Mouse (Mus musculus) hindbrain, embryonic 12.5 days (tissue): ENCODE measurements around the gene Rab4a. TPM values are rescaled to one million over a fixed set of nuclear protein-coding genes. Genes with fewer than 3 reads are reported as not detected.

Experiments used
- ATAC-seq: fragments of 200-750 bp; cut with Nextera tagmentation; 2 replicates; pipeline ENCODE4 v1.8.0; 2017; ENCODE audit warnings: moderate TSS enrichment; ENCODE audit not compliant: low FRiP score
- H3K27ac ChIP-seq: fragments of 300-500 bp; sonication (generic); 2 replicates; pipeline ENCODE4 v1.5.1; 2016; ENCODE audit warnings: mild to moderate bottlenecking
- H3K27me3 ChIP-seq: fragments of 300-500 bp; sonication (generic); 2 replicates; pipeline ENCODE4 v1.6.1; 2016; ENCODE audit warnings: mild to moderate bottlenecking
- H3K36me3 ChIP-seq: fragments of 300-500 bp; sonication (generic); 2 replicates; pipeline ENCODE4 v1.6.1; 2016; ENCODE audit warnings: mild to moderate bottlenecking
- H3K4me1 ChIP-seq: fragments of 300-500 bp; sonication (generic); 2 replicates; pipeline ENCODE4 v1.6.1; 2016
- H3K4me2 ChIP-seq: fragments of 300-500 bp; sonication (generic); replicated peaks from 2 replicates; pipeline ENCODE4 v1.6.1; 2016; ENCODE audit warnings: mild to moderate bottlenecking
- H3K4me3 ChIP-seq: fragments of 300-500 bp; sonication (generic); 2 replicates; pipeline ENCODE4 v1.5.1; 2016; ENCODE audit warnings: mild to moderate bottlenecking
- H3K9ac ChIP-seq: fragments of 300-500 bp; sonication (generic); 2 replicates; pipeline ENCODE4 v1.6.1; 2016; ENCODE audit warnings: mild to moderate bottlenecking, moderate library complexity
- H3K9me3 ChIP-seq: fragments of 300-500 bp; sonication (generic); replicated peaks from 2 replicates; pipeline ENCODE4 v1.6.1; 2016; ENCODE audit warnings: mild to moderate bottlenecking
- WGBS: fragments of 180-500 bp; shearing (Covaris S2); methylation state at CpG from one replicate; pipeline ENCODE4 v1.1.7; 2016; 5-methylcytosine and 5-hydroxymethylcytosine counted together
- polyA plus RNA-seq: library from polyadenylated mRNA; unstranded; fragments of >200 nt; fragmentation: Nextera tagmentation; extraction: Ambion mirVana; gene quantifications from 2 replicates; pipeline ENCODE4 v1.2.1, GENCODE M21; 2016

Gene Rab4a
- polyA plus RNA-seq = 61.0 and 61.2 TPM in 2 replicates

DNA sequence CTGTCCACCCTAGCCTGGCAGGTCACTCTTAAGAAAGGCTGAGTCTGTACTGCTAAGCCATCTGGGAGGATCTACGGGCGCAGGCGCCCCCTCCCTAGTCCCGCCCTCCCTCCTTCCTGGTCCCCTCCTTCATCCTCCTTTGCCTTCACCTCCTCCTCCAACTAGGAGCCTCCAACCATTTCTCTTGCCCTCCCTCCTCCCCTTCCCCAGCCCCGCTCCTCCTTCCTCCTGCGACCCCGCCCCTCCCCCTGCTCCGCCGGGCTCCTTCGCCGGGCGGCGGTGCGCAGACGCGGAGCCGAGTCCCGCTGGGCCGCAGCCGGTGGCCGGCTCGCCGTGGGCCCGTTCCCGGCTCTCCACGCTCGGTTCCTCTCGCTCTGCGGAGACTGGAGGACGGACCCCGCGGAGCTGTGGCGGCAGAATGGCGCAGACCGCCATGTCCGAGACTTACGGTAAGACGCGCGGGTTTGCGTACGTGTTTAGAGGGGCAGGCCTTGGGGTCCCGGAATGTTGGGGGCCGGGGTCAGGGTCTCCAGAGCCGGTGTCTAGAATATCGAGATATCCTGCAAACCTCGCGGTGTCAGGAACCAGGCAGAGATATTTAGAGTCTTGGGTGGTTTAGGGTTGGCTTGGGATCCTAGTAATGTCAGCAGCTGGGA lies at the start of gene Rab4a:
Rab4a (plus strand) TSS at position 268 of the 656 bp plus-strand sequence.
- under 1% methylated on average over 45 of the region's 48 CpGs for WGBS
- peak within 1 kb of the TSS; percentile 85 for H3K27ac ChIP-seq
- H3K4me3 ChIP-seq = peak within 1 kb of the TSS; percentile 74
- H3K36me3 ChIP-seq = no peaks in the 10 kb centered on the region
- H3K9ac ChIP-seq = peak within 1 kb of the TSS; percentile 86
- no peaks in the 10 kb centered on the region for H3K9me3 ChIP-seq
- no peaks in the 10 kb centered on the region for H3K27me3 ChIP-seq
- ATAC-seq = peak; percentile 90
- peaks cover 25% of the 10 kb centered on the region for H3K4me1 ChIP-seq
- peak within 1 kb of the TSS; percentile 80 for H3K4me2 ChIP-seq

DNA sequence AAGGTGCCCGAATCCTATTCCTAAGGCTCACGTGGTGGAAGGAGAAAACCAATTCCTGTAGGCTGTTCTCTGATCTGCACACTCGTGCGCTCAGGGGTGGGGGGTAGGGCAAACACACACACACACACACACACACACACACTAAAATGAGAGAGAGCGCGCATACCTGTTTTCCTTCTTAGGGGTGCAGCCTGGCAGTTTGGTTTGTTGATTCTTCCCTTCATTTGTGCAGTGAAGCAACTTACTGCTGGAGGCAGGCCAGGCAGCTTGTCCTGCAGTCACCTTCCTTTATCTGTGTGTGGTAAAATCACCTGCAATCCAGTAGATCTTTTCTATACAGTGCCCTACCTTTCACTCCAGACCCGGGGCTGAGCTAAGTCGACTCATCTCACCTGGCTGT lies 48.9 kb upstream of the Rab4a start:
- no peak for ATAC-seq
- H3K9ac ChIP-seq = no peak overlapping the region
- no peaks in the 10 kb centered on the region for H3K36me3 ChIP-seq
- H3K4me3 ChIP-seq = no peak overlapping the region
- H3K4me2 ChIP-seq = no peak overlapping the region
- no peaks in the 10 kb centered on the region for H3K9me3 ChIP-seq
- H3K27ac ChIP-seq = no peak overlapping the region
- H3K4me1 ChIP-seq = peaks cover 46% of the 10 kb centered on the region
- H3K27me3 ChIP-seq = no peaks in the 10 kb centered on the region
- WGBS = 76% methylated on average over 8 of the region's 8 CpGs

DNA sequence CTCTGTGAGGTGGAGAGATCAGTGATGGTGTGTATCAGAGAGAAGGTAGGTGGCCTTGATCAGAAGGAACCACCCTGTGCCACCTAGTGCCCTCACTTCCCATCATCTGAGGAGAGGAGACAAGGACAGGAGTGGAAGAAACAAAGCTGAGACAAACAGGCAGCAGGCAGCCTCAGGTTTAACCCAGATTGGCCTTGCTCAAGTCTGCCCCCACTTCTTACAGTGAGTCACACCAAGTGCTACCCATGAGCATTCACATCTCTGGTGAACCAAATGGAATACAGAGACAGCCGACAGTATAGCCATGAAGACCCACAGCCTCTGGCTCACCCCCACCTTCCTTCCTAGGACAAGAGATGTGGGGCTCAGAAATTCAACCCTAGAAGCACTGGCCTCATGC lies 46.9 kb upstream of the Rab4a start:
- H3K36me3 ChIP-seq = no peaks in the 10 kb centered on the region
- H3K9me3 ChIP-seq = no peaks in the 10 kb centered on the region
- WGBS = 100% methylated on average over 1 of the region's 1 CpGs
- H3K4me1 ChIP-seq = peaks cover 32% of the 10 kb centered on the region
- H3K27me3 ChIP-seq = no peaks in the 10 kb centered on the region
- no peak for ATAC-seq
- H3K27ac ChIP-seq = no peak overlapping the region
- H3K4me3 ChIP-seq = no peak overlapping the region
- H3K4me2 ChIP-seq = no peak overlapping the region
- H3K9ac ChIP-seq = no peak overlapping the region

DNA sequence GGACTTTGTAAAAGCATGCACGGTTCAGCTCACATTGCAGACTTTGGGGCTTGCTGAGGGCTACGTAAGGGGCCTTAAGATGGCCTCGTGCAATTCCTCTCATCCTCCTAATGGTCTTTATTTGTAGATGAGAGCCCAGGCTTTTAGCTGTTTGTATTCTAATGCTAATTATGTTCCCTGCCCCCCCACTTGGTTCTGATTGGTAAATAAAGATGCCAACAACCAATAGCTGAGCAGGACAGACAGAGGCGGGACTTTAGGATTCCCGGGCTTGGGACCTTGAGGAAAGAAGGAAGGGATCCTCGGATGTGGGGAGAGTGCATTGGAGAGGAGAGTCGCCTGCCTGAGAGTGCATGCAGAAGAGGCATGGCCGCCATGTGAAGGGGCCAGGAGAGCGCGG lies 45.9 kb upstream of the Rab4a start:
- Histone ChIP-seq H3K9ac (0 out of 2 replicates have a peak overlapping the region, but pooled peaks have one; percentile 13), H3K4me2 (peak overlapping the region; percentile 48), H3K36me3 (no peaks in the 10 kb centered on the region), H3K4me1 (peaks cover 23% of the 10 kb centered on the region), H3K27ac (no peak overlapping the region), H3K9me3 (no peaks in the 10 kb centered on the region), H3K27me3 (no peaks in the 10 kb centered on the region), H3K4me3 (no peak overlapping the region)
- 8% methylated on average over 10 of the region's 10 CpGs for WGBS
- peak; percentile 84 for ATAC-seq

DNA sequence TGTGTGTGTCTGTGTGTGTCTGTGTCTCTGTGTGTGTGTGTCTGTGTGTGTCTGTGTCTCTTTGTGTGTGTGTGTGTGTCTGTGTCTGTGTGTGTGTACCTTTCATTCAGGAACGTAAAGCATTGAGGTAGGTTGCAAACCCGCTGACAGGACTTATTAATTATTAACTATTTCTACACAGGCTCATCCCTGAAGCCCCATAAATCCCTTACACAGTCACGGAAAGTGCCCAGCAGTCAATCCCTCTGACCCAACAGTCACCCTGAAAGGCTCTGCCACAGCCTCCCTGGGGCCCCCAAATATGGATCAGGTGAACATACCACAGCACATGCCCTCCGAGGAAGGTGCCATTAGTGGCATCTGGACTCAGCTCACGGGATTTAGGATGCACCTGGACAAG lies 45.2 kb upstream of the Rab4a start:
- Histone ChIP-seq H3K27me3 (no peaks in the 10 kb centered on the region), H3K27ac (no peak overlapping the region), H3K9me3 (no peaks in the 10 kb centered on the region), H3K36me3 (no peaks in the 10 kb centered on the region), H3K4me2 (peak overlapping the region; percentile 48), H3K9ac (0 out of 2 replicates have a peak overlapping the region, but pooled peaks have one; percentile 13), H3K4me3 (no peak overlapping the region), H3K4me1 (peaks cover 21% of the 10 kb centered on the region)
- no peak for ATAC-seq
- 57% methylated on average over 5 of the region's 5 CpGs for WGBS

DNA sequence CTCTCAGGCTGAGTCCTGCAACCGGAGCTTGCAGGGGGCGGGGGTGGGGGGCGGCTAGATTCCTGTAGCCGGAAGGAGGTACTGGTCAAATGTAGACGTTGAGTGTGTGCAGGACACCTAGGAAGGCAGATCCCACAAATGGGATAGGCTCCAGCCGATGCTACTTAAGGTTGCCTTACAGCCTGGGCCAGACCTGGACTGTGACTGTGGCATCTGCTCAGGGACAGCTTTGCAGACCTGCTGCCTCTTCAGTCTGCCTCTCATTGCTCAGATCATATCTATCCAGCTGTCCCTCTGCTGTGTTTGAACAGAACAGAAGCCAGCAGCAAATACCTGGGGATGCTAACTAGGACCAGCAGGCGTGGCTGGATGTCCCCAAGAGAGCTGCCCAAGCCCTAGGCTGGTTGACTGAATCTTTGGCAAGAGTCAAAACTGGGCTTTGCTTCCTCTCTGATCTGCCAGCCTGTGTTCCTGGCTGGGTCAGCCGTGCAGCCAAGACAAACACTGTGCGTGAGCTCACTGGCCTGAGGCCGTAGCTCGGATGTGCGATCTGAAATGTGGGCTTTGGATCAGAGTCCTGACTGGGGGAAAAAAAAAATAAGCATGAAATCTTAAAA lies 44.4 kb upstream of the Rab4a start:
- Histone ChIP-seq H3K27me3 (no peaks in the 10 kb centered on the region), H3K36me3 (no peaks in the 10 kb centered on the region), H3K4me3 (no peak overlapping the region), H3K4me1 (peaks cover 21% of the 10 kb centered on the region), H3K4me2 (no peak overlapping the region), H3K9ac (no peak overlapping the region), H3K27ac (no peak overlapping the region), H3K9me3 (no peaks in the 10 kb centered on the region)
- no peak for ATAC-seq
- WGBS = 46% methylated on average over 12 of the region's 12 CpGs

DNA sequence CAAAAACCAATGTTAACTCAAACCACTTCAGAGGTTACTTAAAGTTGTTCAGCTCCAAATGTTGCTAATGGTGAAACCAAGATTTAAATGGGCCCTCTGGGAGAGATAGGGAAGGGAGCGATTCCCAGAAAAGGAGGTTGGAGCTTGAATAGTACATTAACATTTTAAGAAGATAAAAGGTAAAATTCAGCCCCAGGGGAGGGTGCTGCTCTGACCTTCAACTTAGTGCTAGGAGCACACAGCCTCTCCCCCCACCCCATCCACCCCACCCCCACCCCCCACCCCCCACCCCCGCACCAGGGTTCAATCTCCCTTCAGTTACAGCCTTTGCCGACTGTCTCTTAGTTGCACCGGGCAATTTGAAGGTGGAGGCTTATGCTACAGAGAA lies 43.9 kb upstream of the Rab4a start:
- no peaks in the 10 kb centered on the region for H3K9me3 ChIP-seq
- 51% methylated on average over 4 of the region's 4 CpGs for WGBS
- ATAC-seq = no peak

DNA sequence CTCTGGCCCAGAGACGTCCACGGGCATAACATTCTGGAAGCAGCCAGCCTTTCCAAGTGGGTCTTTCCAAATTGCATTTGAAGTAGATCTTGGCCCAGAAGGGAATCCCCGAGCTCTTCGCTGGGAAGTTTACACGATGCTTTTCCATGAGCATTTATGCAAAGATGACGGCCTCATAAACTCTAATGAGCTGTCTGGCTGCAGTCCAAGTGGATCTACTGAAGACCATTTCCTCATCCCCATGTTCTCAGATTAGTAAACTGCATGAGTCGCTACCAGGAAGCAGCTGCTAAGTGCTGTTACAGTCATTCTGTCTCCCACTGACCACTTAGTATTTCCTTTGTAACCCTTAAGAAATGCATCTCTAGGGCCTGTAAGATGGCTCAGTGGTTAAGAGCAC lies 42.4 kb upstream of the Rab4a start:
- peaks cover 21% of the 10 kb centered on the region for H3K4me1 ChIP-seq
- H3K9ac ChIP-seq = no peak overlapping the region
- no peaks in the 10 kb centered on the region for H3K27me3 ChIP-seq
- WGBS = 80% methylated on average over 7 of the region's 7 CpGs
- no peaks in the 10 kb centered on the region for H3K36me3 ChIP-seq
- H3K9me3 ChIP-seq = no peaks in the 10 kb centered on the region
- ATAC-seq = no peak
- no peak overlapping the region for H3K4me3 ChIP-seq
- no peak overlapping the region for H3K27ac ChIP-seq
- H3K4me2 ChIP-seq = no peak overlapping the region

More for the DNA sequence above, 43.9 kb upstream of the Rab4a start:
- Histone ChIP-seq H3K27me3 (no peaks in the 10 kb centered on the region), H3K36me3 (no peaks in the 10 kb centered on the region), H3K4me1 (peaks cover 21% of the 10 kb centered on the region), H3K4me2 (no peak overlapping the region), H3K9ac (no peak overlapping the region), H3K4me3 (no peak overlapping the region), H3K27ac (no peak overlapping the region)

DNA sequence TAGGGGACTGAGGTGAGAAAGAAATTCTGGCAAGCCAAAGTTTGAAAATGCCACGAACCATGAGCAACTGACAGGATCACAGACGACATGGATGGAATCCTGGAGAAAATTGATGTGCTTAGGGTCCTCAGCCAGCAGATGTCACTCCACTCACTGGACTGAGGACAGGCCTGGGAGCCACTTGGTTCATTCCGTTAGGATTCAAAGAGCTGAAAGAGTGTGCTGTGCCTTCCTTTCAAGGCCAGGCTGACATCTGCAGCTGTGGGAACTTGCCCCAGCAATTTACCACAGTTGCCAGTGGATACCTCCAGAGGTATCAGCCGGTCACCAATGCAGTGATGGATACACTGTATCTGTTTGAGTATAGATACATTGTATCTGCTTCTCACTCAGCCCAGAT lies 41.1 kb upstream of the Rab4a start:
- Histone ChIP-seq H3K4me1 (peaks cover 19% of the 10 kb centered on the region), H3K36me3 (no peaks in the 10 kb centered on the region), H3K4me2 (no peak overlapping the region), H3K4me3 (no peak overlapping the region), H3K27me3 (no peaks in the 10 kb centered on the region), H3K27ac (no peak overlapping the region), H3K9ac (no peak overlapping the region), H3K9me3 (no peaks in the 10 kb centered on the region)
- WGBS = 34% methylated on average over 4 of the region's 4 CpGs
- ATAC-seq = no peak

DNA sequence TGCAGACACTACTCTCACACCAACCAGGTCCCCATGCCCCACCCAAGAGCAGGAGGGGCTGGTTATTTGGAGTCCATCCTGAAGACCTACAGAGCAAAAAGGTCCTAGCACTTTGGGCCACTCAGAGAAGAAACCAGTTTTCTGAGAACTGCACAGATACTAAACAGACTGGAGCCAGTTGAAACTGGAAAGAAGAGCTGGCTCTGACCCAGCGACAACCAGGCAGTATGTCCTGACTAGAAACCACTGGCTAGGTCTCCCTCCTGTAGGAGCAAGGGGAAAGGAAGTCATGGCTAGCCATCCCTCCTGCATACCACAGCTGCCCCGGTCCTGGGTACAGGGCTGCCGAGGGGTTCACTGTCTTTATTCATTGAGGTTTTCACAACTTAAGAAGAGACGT lies 39.3 kb upstream of the Rab4a start:
- Histone ChIP-seq H3K4me1 (peaks cover 1% of the 10 kb centered on the region), H3K9ac (no peak overlapping the region), H3K27ac (no peak overlapping the region), H3K4me3 (no peak overlapping the region), H3K27me3 (no peaks in the 10 kb centered on the region), H3K4me2 (no peak overlapping the region), H3K36me3 (no peaks in the 10 kb centered on the region), H3K9me3 (no peaks in the 10 kb centered on the region)
- 84% methylated on average over 4 of the region's 4 CpGs for WGBS
- no peak for ATAC-seq

DNA sequence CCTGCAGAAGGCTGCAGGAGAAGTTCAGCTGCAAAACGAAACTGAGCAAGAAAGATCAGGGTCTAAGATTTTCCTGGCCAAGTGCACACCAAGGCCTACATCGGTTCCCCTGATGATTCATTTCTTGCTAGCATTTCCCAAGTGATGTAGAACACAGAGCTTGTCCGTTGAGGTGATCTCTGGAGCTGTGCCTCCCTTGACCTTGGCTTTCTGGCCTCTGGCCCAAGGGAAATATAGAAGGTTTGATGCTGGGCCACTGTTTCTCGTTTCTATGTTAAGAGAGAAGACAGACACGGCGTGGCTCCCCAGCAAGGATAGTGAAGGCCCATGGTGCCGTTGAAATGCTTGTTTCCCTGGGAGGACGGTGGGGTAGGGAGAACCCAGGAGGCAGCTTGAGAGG lies 37.9 kb upstream of the Rab4a start:
- no peaks in the 10 kb centered on the region for H3K4me1 ChIP-seq
- no peaks in the 10 kb centered on the region for H3K9me3 ChIP-seq
- ATAC-seq = no peak
- H3K4me2 ChIP-seq = no peak overlapping the region
- H3K9ac ChIP-seq = no peak overlapping the region
- no peak overlapping the region for H3K27ac ChIP-seq
- H3K4me3 ChIP-seq = no peak overlapping the region
- WGBS = 74% methylated on average over 8 of the region's 8 CpGs
- no peaks in the 10 kb centered on the region for H3K27me3 ChIP-seq
- no peaks in the 10 kb centered on the region for H3K36me3 ChIP-seq

DNA sequence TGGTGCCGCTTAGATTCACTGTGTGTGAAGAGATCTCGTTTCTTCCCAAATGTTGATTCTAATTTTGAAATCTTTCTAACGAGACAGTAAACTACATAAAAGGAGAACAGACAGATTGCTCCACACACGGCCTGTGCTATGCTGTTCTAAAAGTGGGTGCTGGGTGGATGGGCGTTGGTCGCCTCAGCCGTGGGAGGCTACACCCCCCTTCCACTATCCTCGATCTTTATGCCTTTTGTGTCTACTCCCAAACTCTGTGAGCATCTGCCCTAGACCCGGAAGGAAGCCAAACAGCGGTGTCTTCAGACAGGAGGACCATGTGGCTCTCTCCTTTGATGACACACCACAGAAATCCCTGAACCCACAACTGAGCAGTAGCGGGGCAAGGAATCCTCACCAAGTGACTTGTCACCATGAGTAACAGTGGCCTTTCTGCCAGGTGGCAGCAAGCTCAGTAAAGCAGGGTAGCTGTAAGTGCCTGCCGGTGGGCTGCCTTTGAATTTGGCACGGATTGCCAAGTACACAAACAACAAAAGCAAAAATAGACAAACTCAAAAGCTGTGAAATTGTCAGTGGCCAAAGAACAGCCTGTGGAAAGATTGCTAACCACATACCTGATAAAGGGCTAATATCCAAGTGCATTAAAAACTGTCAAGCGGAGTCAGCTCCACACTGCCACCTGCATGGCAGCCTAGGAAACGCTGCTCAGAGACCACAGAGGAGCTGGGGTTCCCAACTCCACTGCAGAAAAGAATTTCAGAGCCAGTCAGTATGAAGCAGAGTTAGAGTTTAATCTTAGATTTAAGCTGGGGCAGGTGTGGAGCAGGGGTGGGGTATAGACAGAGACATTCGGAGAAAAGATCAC lies 37.1 kb upstream of the Rab4a start:
- Histone ChIP-seq H3K4me3 (no peak overlapping the region), H3K27me3 (no peaks in the 10 kb centered on the region), H3K27ac (no peak overlapping the region), H3K4me2 (no peak overlapping the region), H3K9ac (no peak overlapping the region), H3K4me1 (no peaks in the 10 kb centered on the region), H3K9me3 (no peaks in the 10 kb centered on the region), H3K36me3 (no peaks in the 10 kb centered on the region)
- WGBS = 68% methylated on average over 16 of the region's 16 CpGs
- no peak for ATAC-seq
